Mouse (Mus musculus) lung, embryonic 16.5 days (tissue): ENCODE measurements around the gene Prpsap1. TPM values are rescaled to one million over a fixed set of nuclear protein-coding genes. Genes with fewer than 3 reads are reported as not detected.
"Not testable (repeated sequence)": the region's sequence is repeated elsewhere in the genome, so short reads cannot be mapped to it uniquely, and the experiment has no call there.

Source experiments
- ATAC-seq: fragments of 200-750 bp; cut with Nextera tagmentation; 2 replicates; pipeline ENCODE4 v1.8.0; 2017; ENCODE audit warnings: low read depth, mild to moderate bottlenecking, moderate library complexity
- H3K27ac ChIP-seq: fragments of 300-500 bp; sonication (generic); 2 replicates; pipeline ENCODE4 v1.5.1; 2014; ENCODE audit warnings: mild to moderate bottlenecking, control low read depth, low read length
- H3K27me3 ChIP-seq: fragments of 300-500 bp; sonication (generic); 2 replicates; pipeline ENCODE4 v1.6.1; 2014; ENCODE audit warnings: low read depth, low read length, mixed read lengths; ENCODE audit not compliant: control insufficient read depth, insufficient read depth
- H3K36me3 ChIP-seq: fragments of 300-500 bp; sonication (generic); 2 replicates; pipeline ENCODE4 v1.6.1; 2014; ENCODE audit warnings: low read length; ENCODE audit not compliant: control insufficient read depth, insufficient read depth
- H3K4me1 ChIP-seq: fragments of 300-500 bp; sonication (generic); replicated peaks from 2 replicates; pipeline ENCODE4 v1.6.1; 2014; ENCODE audit warnings: low read length, mixed read lengths; ENCODE audit not compliant: control insufficient read depth, insufficient read depth
- H3K4me2 ChIP-seq: fragments of 300-500 bp; sonication (generic); 2 replicates; pipeline ENCODE4 v1.6.1; 2014; ENCODE audit warnings: low read depth, low read length, control low read depth
- H3K4me3 ChIP-seq: fragments of 300-500 bp; sonication (generic); 2 replicates; pipeline ENCODE4 v1.5.1; 2014; ENCODE audit warnings: mild to moderate bottlenecking, low read length, control low read depth
- H3K9ac ChIP-seq: fragments of 300-500 bp; sonication (generic); 2 replicates; pipeline ENCODE4 v1.6.1; 2014; ENCODE audit warnings: low read length, control low read depth
- H3K9me3 ChIP-seq: fragments of 300-500 bp; sonication (generic); 2 replicates; pipeline ENCODE4 v1.6.1; 2016; ENCODE audit warnings: low read length; ENCODE audit not compliant: control insufficient read depth
- WGBS: fragments of 180-500 bp; shearing (Covaris S2); extraction: QIAGEN DNeasy Blood & Tissue Kit; methylation state at CpG from one replicate; pipeline ENCODE4 v1.1.7; 2014; 5-methylcytosine and 5-hydroxymethylcytosine counted together
- polyA plus RNA-seq: library from polyadenylated mRNA; unstranded; fragments of >200 nt; fragmentation: Nextera tagmentation; extraction: Ambion mirVana; gene quantifications from 2 replicates; pipeline ENCODE4 v1.2.1, GENCODE M21; 2015

Prpsap1 gene
- polyA plus RNA-seq, 1 experiment from 2014 or later, result 177 TPM

DNA sequence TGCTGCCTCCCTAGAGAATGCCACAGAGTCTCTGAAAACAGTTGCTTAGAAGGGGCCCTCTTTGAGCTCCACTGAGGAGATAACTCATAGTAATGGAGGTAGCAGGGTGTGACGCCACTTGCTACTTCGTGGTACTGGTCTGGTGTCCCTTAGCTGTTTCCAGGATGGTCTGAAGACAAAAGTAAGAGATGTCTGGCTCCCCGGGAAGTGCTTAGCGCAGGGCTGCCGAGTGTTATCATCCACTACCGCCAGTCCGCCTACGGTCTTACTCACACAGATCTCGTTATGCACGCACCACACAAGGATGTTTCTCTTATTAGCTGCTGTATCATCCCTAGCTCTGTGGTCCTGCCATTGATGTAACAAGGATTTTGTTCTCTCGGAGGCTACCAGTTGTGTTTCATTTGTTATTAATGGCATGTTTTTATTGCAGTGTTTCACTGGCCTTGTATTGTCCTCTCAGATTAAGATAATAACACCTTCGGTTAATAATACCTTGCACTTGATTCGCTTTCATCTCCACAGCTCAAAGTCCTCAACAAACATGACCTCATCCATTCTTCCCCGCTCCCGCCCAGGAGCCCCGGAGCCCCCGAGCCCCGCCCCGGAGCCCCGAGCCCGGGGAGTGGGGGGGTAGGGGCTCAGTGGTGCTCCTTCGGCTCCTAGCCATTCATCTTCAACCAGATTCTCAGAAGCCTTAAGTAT, 63.1 kb downstream of the Prpsap1 start:
- no peaks in the 10 kb centered on the region for H3K36me3 ChIP-seq
- no peak overlapping the region for H3K27ac ChIP-seq
- no peaks in the 10 kb centered on the region for H3K27me3 ChIP-seq
- H3K4me2 ChIP-seq, result peak overlapping the region; percentile 41
- no peaks in the 10 kb centered on the region for H3K9me3 ChIP-seq
- H3K9ac ChIP-seq, result peak overlapping the region; percentile 51
- H3K4me3 ChIP-seq, result no peak overlapping the region
- H3K4me1 ChIP-seq, result peaks cover 26% of the 10 kb centered on the region
- 24% methylated on average over 22 of the region's 22 CpGs for WGBS
- no peak for ATAC-seq

DNA sequence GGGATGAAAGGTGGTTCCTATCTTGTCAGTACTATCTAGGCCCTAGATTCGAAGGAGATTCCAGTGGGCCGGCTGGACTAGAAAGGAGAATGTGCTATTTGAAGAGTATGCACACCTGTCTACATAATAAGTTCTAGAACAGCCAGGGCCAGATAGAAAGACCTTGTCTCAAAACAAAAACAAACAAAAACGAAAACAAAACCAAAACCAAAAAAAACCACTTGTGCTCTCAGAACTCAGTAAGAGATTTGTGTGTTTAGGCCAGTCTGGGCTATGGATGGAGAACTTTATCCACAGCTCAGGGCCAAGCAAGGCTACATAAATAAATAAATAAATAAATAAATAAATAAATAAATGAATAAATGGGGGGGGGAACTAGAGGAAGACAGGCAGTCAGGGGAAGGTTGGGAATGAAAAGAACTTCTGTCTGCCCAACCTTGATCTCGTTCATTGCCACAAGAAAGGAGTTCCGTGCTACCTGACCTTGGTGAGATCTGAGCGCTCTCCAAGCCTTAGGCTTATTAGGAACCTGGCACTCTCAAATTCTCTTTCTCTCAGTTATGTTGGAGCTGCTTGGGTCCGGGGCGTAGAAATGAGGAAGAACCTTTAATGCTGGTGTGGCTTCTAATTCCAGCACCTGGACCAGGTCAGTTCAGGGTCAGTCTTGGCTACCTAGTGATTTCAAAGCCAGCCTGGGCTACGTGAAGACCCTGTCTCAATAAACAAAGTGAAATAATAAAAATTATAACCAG, 64.0 kb downstream of the Prpsap1 start:
- H3K4me1 ChIP-seq, result peaks cover 17% of the 10 kb centered on the region
- no peak overlapping the region for H3K27ac ChIP-seq
- H3K9ac ChIP-seq, result no peak overlapping the region
- no peaks in the 10 kb centered on the region for H3K9me3 ChIP-seq
- no peak overlapping the region for H3K4me3 ChIP-seq
- 76% methylated on average over 9 of the region's 9 CpGs for WGBS
- no peaks in the 10 kb centered on the region for H3K36me3 ChIP-seq
- H3K4me2 ChIP-seq, result no peak overlapping the region
- no peak for ATAC-seq
- H3K27me3 ChIP-seq, result no peaks in the 10 kb centered on the region

DNA sequence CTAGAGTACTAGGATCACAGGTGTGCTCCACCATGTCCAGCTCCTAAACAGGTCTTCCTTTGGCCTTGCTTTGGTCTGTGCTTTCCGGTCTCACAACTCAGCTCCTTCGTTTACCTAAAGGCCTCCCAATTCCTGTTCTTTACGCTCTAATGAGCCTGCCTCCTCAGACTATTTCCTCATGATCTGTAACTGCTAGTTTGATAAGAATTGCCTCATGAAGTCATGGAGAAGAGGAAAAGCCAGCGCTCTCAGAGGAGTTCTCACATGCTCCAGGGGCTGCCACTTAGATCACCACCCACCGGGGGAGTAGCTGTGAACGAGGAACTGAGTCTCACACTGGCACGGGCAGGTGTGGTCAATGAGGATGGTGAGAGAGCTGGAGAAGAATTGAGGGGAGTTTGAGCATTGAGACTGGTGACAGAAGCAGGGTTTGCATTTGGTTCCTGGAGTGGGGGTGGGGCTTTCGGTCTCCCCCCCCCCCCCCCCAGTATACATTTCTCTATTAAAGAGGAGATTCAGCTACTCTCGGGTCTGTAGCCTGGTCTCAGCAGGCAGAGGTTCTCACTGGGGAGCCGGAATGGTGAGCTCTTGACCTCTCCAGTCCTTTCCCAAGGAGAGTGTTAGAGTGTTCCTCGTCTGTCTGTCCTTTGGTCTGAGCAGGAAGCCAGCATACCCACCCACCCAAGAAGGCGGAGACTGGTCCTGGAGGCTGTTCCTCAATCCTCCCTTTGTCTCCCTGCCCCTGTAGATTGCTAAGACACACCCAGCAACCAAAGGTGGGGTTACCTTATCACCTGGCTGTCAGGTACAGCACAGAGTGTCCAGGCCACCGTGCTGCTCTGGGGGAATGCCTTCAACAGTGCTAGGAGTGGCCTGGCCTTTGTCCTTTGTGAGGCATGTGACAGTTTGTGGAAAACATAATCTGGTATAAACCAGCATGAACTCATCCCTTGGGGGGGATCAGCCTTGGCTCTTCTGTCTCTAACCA, 64.8 kb downstream of the Prpsap1 start:
- Histone ChIP-seq H3K9me3 (no peaks in the 10 kb centered on the region), H3K9ac (no peak overlapping the region), H3K27me3 (no peaks in the 10 kb centered on the region), H3K4me1 (peaks cover 17% of the 10 kb centered on the region), H3K27ac (peak overlapping the region; percentile 14; the same call in 1 of the 2 replicates), H3K4me3 (no peak overlapping the region), H3K36me3 (no peaks in the 10 kb centered on the region), H3K4me2 (no peak overlapping the region)
- no peak for ATAC-seq
- WGBS, result 31% methylated on average over 13 of the region's 13 CpGs

DNA sequence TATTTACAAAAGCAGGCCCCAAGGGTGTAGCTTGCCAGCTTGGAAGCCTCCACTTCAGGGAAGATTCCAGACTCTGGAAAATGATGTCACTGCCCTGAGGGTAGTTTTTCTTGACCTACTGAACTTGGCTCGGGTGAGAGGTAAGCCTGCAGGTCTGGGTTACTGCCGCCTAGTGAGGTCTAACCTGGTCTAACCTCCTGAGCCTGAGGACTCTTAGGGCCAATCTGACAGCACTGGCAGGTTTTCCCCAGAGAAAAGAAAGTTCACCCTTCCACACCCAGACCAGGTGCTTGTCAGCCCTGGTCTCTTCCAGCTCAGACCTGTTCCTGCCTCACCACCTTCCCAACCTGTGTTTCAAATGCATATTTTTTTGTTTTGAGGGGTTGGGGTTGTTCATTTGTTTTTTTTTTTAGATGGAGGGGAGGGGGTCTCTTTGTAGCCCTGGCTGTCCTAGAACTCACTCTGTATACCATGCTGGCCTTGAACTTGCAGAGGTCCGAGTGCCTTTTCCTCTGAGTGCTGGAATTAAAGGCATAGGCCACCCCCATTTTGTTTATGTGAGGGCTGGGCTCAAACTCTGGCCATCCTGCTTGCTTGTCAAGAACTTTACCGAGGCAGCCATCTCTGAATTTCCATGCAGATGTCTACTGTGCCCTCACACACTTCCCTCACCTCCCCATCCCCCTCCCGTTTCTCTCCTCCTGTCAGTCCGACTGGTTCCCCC, 67.0 kb downstream of the Prpsap1 start:
- Histone ChIP-seq H3K4me3 (no peak overlapping the region), H3K4me1 (peaks cover 10% of the 10 kb centered on the region), H3K4me2 (no peak overlapping the region), H3K27me3 (no peaks in the 10 kb centered on the region), H3K27ac (no peak overlapping the region), H3K9ac (no peak overlapping the region), H3K36me3 (no peaks in the 10 kb centered on the region), H3K9me3 (no peaks in the 10 kb centered on the region)
- ATAC-seq, result no peak
- 62% methylated on average over 6 of the region's 6 CpGs for WGBS

DNA sequence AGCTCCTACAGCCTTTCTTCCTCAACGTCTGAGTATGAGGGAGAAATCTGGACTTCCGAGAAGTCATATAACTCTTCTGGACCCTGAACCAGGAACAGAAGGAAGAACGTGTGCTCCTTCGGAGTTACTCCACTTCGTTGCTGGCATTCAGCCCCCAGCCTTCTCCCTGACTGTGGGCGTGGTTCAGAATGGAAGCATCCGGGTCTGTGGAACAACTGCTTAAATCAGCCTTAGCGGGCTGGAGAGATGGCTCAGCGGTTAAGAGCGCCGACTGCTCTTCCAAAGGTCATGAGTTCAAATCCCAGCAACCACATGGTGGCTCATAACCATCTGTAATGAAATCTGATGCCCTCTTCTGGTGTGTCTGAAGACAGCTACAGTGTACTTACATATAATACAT, 67.7 kb downstream of the Prpsap1 start:
- not testable (repeated sequence) for H3K27me3 ChIP-seq, H3K36me3 ChIP-seq, H3K4me3 ChIP-seq, ATAC-seq, H3K27ac ChIP-seq, H3K4me2 ChIP-seq, H3K9me3 ChIP-seq, H3K9ac ChIP-seq
- WGBS, result 77% methylated on average over 11 of the region's 11 CpGs
- H3K4me1 ChIP-seq, result peaks cover 10% of the 10 kb centered on the region

DNA sequence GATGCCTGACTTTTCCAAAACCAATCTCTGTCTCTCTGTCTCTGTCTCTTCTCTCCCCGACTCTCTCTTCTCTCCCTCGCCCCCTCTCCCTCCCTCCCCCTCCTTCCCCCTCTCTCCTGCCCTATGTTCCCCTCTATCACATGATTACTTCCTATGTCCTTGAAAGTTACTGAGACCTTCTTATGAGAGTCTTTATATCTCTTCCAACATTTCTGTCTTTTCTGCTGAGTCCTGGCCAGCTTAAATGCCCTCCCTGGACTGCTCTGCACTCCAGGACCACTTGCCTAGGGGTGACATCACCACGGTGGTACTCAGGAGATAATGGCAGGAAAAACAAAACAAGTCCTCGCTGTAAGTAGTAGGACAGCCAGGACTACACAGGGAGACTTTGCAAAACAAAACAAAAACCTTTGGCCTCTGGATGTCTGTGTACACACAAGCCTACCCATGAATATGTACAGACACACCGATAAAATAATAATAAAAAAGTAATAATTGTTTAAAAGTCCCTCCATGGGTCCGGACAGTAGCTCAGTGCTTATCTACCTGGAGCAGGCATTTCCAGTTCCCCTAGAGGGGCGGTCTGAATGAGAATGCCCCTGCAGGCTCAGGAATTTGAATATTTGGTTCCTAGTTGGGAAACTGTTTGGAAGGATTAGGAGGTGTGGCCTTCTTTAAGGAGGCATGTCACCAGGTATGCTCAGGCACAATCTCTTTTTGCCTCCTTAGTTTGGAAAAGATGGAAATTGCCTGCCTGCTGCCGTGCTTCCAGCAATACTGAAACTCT, 69.2 kb downstream of the Prpsap1 start:
- 0 out of 2 replicates have a peak overlapping the region, but pooled peaks have one; percentile 7 for H3K27ac ChIP-seq
- no peak overlapping the region for H3K4me2 ChIP-seq
- H3K27me3 ChIP-seq, result no peaks in the 10 kb centered on the region
- ATAC-seq, result no peak
- H3K4me1 ChIP-seq, result peaks cover 10% of the 10 kb centered on the region
- WGBS, result 42% methylated on average over 8 of the region's 8 CpGs
- H3K4me3 ChIP-seq, result no peak overlapping the region
- H3K9ac ChIP-seq, result no peak overlapping the region
- H3K9me3 ChIP-seq, result no peaks in the 10 kb centered on the region
- no peaks in the 10 kb centered on the region for H3K36me3 ChIP-seq

DNA sequence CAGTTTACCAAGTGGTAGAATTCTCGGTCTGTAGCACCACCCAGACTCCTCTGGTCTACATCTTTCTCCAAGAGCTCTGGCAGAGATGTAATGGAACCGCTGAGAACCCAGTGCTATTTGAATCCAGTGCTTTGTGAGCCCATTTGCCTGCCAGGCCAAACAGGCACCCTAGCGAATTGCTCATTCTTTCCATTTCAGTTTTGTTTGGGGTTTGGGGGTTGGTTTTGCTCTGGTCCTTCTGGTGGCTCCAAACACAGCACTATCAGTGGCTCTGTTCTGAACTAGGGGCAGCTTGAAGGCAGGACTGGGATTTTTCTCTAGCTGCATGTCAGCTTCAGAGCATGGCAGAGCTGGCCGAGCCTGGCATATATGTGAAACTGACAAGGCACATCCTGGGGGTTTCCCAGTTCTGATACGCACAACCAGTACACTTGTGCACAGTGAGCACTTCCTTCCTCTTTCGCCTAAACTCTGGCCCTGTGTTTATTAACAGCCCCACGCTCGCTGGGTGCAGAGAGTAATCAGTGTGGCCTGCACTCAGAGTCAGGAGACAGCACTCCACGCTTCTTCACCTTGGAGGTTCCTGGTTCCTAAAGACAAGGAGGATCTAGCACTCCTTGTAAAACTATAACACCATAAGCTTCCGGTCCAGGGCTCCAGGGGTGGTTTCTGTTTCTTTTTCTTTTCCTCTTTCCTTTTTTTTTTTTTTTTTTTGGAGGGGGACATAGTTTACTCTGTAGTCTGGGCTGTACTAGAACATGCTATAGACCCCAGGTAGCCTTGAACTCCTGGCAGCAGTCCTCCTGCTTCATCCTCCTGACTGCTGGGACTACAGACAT, 70.0 kb downstream of the Prpsap1 start:
- ATAC-seq, result peak; percentile 53; the same call in 1 of the 2 replicates
- Histone ChIP-seq H3K4me1 (peaks cover 3% of the 10 kb centered on the region), H3K36me3 (no peaks in the 10 kb centered on the region), H3K27me3 (no peaks in the 10 kb centered on the region), H3K27ac (peak overlapping the region; percentile 57), H3K9me3 (no peaks in the 10 kb centered on the region), H3K4me3 (no peak overlapping the region), H3K9ac (0 out of 2 replicates have a peak overlapping the region, but pooled peaks have one; percentile 19), H3K4me2 (no peak overlapping the region)
- WGBS, result 57% methylated on average over 10 of the region's 10 CpGs
